Mouse (Mus musculus) ovary, postnatal 10 days (tissue): ENCODE measurements around the gene Dact3.

Experiments used
- DNase-seq: peaks from one replicate; pipeline ENCODE4 v3.0.0; 2022; ENCODE audit warnings: low spot score

Gene Dact3

DNA sequence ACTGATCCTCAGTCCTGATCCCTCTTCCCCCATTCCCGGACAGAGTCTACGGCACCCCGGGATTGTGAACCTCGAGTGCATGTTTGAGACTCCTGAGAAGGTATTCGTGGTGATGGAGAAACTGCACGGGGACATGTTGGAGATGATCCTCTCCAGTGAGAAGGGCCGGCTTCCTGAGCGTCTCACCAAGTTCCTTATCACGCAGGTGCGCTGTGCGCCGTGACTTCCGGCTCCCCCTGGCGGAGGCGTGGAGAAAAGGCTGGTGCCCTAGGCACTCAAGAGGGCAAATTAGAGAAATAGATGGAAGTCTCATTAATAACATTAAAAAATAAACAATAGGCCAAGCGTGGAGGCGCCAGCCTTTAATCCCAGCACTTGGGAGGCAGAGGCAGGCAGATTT lies 16.8 kb upstream of the Dact3 start:
- DNase-seq, result no peak

DNA sequence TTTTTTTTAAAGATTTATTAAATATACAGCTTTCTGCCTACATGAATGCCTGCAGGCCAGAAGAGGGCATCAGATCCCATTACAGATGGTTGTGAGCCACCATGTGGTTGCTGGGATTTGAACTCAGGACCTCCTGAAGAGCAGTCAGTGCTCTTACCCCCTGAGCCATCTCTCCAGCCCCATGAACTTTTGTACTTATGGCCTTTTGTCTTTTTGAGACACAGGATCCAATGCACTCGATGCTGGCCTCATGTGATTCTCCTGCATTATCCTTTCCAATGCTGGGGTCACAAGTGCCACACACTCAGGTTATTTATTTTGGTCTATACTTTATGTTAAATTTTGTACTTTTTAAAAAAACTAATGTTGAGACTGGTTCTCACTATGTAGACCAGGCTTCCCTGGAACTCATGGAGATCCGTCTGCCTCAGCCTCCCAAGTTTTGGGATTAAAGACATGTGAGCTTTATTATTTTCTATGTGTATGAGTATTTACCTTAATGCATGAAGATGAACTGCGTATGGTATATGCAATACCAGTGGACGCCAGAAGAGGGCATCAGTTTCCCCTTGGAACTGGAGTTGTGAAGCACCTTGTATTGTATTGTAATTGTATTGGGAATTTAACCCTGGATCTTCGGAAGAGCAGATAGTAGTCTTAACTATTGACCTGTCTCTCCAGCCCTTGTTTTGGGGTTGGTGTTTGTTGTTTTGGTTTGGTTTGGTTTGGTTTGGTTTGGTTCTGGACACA lies 15.0 kb upstream of the Dact3 start:
- DNase-seq, result no peak

DNA sequence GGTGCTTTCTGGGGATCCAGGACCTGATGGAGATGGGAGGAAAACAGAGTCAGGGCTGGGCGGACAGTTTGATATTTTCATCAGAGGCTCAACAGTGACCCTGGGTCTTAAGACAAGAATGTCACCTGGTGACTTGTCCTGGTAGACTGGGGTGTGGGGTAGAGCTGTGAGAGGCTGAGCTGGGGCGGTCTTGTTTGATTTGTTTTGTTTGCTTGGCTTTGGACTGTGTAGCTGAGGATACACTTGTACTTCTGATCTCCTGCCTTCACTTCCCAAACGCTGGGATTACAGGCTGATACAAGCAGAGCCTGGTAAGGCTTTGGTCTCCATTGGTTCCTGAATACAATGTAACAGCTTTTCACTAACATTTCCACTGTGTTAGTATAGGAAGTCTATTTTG lies 7.6 kb upstream of the Dact3 start:
- DNase-seq, result no peak

DNA sequence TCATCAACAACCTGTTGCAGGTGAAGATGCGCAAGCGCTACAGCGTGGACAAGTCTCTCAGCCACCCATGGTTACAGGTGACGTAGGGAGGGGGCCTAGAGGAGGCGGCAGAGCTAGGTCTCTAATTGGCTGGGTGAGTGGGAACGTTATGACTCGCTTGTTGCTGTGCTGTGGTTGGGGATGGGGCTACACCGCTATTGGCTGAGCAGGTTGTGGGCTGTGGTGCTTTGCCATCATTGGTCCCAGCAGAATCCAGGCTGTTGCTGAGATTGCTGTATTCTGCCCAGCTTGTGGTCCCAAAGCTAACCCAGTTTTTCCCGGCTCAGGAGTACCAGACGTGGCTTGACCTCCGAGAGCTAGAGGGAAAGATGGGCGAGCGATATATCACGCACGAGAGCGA lies 5.6 kb upstream of the Dact3 start:
- DNase-seq, result no peak

DNA sequence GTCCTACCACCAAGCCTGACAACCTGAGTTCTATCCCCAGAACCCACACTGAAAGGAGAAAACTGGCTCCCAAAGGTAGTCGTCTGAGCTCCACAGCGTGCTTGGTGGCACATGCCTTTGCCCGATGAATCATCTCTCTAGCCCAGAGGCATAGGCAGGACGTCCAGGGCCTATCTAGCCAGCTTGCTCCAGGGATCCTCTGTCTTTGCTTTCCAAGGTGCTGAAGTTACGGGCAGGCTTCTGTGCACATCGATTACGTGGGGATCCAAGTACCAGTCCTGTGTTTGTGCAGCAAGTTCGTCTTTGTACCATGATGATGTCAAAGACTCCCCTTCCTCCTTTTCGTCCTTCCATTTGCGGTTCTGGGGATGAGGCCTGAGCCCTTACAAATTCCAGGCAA lies 3.5 kb upstream of the Dact3 start:
- DNase-seq, result no peak

DNA sequence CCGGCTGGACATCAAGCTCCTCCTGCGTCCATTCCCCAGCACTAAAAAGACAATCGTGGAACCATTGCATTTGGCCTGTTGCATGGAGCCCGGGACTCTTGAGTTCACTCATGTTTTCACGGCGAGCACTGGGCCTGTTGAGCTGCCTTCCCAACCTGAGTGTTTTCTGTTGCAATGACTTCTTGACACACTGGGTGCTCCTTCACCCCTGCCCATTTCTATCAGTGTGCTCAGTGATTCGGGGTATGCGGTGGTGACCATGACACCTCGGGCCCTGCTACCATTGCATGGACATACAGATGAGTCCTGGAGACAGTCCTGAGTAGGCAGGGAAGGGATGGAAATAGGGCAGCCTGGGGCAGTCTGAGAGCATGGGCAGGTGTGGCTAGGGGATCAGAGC lies 2.6 kb upstream of the Dact3 start:
- DNase-seq, result no peak

DNA sequence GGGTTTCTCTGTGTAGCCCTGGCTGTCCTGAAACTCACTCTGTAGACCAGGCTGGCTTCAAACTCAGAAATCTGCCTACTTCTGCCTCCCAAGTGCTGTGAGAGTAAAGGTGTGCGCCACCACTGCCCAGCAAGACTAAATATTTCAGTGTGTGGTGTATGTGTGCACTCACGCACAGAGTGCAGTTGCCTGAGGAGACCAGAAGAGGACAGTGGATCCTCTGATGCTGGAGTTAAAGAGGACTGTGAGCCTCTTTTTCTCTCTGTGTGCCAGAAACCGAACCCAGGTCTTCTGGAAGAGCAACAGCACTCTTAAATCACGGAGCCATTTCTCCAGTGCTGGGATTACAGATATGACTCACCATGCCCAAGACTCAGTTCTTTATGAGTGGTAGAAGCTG lies 1.7 kb upstream of the Dact3 start:
- no peak for DNase-seq

DNA sequence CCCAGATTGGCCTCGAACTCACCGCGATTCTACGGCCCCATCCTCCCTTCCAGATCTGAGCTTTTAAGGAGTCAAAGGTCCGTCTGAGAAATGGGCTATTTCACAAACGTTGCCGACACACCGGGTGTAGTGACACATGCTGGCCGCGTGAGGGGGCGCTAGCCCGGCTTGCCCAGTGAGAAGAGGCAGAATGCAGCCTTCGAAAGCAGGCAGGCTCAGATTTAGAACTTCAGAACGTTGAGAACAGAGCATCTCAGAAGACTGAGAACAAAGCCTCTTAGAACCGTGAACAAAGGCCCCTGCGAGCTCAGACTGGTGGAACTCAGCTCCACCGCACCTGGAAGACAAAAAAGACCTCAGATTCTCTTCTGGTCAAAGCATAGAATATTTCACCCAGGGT lies 927 bp upstream of the Dact3 start:
- peak; percentile 62 for DNase-seq

DNA sequence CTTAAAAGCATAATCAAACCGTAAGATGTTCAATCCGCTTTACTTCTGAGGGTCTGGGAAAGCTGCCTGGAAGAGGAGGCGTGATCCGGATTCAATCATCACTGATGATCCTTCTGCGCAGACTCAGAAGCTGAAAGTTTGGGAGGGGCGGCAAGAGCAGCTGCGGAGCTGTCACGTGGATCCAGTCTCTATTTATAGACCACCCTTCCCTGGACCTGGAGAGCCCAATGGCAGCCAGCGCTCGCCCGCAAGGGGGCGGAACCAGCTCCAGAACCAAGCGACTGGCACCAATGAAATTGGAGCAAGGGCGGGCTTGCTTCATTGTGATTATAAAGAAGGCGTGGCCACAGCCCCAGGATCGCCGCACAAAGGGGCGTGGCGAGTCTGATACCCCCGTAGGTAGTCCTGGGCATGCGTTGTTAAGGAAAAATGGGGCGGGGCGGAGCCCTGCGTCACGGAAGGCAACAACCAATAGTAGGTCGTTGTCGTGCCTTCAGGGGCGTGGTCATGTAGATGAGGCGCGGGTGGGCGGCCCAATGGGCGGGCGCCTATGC lies 284 bp upstream of the Dact3 start:
- DNase-seq, result peak; percentile 95

DNA sequence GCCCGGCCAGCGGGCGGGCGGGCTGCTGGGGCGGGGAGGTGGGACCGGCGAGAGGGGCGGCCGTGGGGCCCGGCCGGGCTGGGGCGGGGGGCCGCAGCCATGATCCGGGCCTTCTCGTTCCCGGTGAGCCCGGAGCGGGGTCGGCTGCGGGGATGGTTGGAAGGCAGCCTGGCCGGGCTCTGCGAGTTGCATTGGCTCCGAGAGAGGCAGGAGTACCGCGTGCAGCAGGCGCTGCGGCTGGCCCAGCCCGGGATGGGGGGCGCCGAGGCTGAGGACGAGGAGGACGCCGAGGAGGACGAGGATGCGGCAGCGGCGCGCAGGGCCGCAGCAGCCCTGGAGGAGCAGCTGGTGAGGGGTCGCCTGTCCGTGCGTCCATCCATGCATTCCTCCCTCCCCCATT lies 209 bp downstream of the Dact3 start:
- no peak for DNase-seq

DNA sequence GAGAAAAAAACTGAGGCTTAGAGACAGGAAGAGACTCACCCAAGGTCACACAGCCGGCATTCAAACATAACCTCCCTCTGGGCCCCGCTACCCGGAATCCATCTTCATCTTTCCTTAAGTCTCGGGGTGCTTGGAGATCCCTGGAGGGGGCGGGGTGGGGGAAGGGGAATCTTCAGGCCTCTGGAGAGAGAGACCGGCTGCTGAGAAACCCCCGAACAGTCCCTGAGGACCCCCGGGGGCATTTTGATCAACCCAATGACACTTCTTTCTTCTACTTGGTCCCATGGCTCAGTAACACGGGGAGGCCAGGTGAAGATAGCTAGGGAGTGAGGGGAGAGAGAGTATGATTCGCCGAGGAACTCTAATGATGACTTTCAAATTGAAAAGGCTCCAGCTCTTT lies 889 bp downstream of the Dact3 start:
- no peak for DNase-seq

DNA sequence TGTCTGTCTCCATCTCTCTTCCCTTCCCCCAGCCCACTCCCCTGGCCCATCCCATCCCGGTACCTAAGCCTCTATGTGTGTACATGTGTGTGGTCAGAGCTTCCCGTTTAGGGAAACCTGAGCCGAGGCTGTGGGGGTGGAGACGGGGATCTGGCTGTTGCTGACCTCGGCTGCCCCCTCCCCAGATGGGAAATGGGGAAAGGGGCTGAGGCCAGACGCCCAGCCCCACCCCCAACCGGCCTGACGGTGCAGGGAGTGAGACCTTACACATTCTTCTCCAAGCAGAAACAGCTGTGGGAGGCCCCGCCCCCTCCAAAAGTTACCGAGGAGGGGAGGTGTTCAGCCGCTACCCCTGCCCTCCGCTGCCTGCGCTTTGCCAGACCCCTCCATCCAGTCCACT lies 1.5 kb downstream of the Dact3 start:
- no peak for DNase-seq

DNA sequence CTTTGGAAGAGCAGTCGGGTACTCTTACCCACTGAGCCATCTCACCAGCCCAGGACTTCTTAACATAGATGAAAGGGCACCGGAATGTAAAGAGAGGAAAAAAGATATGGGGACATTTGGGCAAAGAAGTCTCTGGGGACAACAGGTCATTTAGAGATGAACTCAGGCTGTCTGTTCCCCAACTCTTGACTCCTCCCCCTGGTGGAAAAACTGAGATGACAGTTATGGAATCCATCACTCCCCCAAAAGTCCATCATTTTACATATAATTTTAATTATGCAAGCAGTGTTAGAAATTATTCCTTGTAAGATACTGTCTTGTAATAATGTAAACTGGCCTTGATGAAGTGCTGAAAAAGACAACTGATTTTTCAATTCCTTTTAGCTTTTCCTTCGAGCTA lies 2.6 kb downstream of the Dact3 start:
- no peak for DNase-seq

DNA sequence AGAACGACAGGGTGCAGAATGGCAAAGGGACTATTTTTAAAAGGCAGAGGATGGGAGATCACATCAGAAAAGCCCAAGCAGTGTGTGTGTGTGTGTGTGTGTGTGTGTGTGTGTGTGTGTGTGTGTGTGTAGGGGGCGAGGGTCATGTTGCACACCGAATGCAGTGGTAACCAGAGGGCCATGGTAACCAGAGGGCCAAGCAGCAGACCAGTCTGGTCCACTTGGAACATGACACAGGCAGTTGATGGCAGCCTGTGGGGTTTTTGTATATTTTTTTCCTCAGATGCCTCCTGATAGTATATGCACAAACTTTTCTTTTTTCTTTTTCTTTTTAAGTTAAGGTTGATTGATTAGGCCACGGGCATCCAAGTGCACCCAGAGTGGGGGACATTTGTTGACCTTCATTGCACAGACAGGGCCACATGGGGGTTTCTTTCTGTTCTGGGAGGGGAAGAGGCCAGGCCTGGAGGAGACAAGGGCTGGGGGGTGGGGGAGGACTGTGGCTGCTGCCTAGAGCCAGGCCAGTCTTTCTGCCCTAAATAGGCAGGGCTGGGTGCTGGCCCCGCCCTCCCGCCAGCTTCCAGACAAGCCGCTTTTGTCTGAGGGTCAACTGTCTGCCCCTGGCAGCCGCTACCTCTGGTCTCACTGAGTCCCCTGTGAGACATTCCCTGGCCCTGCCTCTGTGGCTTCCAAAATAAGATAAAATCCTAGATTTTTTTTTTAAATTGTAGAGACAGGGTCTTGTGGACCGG lies 4.9 kb downstream of the Dact3 start:
- no peak for DNase-seq

DNA sequence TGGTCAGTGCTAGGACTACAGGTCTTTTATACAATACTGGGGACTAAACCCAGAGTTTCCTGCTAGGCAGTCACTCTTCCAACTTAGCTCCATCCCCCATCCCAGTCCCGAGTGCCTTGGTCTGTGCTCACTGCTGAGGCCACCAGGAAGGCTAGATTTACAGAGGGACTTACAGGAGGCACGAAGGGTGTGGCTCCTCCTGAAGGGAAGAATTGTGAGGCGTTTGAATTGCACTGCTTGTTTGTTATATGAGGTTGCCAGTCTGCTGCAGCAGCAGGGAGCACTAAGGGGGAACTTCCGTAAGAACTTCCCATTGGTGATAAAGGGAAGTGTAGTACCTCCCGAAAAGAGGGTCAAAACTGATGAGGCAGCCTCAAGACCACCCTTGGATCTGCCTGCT lies 5.5 kb downstream of the Dact3 start:
- no peak for DNase-seq

DNA sequence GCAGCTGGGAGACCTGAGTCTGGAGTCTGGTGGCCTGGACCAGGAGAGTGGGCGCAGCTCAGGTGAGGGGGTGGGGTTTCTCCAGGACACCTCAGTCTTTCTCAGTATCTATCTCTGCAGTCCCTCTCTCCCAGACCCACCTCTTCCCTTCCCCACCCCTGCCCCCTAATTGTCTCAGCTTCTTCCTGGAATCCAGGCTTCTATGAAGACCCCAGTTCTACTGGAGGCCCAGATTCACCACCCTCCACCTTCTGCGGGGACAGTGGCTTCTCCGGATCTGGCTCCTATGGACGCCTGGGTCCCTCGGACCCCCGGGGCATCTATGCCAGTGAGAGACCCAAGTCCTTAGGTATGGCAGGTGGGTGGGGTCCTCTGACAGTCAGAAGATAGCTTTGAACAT lies 8.0 kb downstream of the Dact3 start:
- no peak for DNase-seq

DNA sequence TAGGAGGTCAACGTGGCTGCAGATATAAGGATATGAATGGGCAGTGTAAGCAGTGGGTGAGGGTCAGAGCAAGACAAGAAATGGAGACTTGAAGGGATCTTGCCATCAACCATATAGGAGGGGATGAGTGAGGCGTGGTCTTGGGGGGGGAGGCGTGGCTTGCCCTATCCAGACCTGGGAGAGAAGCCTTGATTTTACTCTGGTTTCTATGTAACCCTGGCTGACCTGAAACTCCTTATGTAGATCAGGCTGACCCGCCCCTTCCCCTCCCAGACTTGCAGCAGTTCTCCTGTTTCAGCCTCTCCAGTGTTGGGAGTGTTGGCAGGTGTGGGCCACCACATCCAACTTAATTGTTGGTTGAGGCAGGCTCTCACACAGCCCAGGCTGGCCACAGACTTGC lies 9.2 kb downstream of the Dact3 start:
- no peak for DNase-seq

DNA sequence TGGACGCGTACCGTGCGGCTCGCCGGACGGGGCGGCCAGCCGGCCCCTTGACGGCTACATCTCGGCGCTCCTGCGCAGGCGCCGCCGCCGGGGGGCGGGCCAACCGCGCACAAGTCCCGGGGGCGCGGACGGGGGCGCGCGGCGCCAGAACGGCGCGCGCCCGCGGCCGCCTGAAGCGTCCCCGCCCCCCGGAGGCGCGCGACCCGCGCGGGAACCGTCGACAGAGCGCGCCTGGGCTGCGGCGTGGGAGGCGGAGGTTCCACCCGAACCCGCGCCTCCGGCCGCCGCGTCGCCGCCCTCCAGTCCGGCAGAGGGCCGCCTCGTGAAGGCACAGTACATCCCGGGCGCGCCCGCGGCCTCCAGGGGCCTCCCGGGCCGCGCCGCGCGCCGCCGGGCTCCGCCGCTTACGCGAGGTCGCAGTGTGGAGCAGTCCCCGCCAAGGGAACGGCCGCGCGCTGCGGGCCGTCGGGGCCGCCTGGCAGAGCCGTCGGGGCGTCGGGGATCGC lies 10.2 kb downstream of the Dact3 start:
- no peak for DNase-seq

DNA sequence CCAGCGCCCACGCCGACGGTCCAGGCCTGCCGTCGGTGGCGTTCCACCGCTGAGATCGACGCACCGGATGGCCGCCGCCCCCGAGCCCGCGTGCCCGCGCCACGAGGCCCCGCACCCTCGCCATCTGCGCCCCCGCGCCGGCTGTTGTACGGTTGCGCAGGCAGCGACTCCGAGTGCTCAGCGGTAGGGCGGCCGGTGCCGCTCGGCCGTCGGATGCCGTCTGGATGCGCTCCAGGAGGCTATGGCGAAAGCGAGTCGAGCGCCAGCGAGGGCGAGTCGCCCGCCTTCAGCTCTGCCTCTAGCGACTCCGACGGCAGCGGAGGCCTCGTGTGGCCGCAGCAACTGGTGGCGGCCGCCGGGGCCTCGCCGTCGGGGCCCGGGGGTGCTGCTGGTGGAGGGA lies 10.8 kb downstream of the Dact3 start:
- DNase-seq, result no peak

DNA sequence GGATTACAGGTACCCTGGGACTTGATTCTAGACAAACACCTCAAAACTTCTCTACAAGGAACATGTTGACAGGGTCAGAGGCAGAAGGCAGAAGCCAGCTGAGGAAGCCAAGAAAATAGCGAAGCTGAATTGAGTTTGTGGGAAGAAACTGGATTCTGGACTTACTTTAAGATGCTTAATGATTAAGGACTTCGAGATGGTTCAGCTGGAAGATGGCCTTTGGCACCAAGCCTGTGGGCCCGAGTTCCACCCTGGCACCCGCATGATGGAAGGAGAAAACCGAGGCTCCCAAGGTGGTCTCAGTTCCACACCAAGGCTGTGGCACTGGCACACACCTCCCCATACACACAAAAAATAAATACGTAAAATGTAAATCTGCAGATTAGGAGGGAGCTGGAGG lies 15.4 kb downstream of the Dact3 start:
- no peak for DNase-seq

DNA sequence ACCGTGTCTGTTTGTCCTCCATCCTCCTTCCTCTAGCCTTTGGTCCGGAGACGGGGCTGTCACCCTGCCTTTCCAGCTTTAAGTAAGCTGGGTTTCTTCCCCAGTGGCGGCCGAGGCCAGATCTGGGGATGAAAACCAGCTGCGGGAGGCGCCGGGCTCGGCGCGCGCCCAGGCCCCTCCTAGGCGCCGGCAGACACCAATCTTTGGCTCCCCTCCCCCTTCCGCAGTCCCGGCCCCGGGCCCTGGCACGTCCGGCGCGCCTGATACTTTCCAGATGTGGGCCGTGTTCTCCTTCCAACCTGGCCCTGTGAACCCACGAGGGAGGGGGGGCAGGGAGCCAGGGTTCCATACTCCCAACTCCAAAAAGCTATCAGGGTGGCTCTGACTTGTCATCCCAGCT lies 15.8 kb downstream of the Dact3 start:
- DNase-seq, result peak; percentile 57

DNA sequence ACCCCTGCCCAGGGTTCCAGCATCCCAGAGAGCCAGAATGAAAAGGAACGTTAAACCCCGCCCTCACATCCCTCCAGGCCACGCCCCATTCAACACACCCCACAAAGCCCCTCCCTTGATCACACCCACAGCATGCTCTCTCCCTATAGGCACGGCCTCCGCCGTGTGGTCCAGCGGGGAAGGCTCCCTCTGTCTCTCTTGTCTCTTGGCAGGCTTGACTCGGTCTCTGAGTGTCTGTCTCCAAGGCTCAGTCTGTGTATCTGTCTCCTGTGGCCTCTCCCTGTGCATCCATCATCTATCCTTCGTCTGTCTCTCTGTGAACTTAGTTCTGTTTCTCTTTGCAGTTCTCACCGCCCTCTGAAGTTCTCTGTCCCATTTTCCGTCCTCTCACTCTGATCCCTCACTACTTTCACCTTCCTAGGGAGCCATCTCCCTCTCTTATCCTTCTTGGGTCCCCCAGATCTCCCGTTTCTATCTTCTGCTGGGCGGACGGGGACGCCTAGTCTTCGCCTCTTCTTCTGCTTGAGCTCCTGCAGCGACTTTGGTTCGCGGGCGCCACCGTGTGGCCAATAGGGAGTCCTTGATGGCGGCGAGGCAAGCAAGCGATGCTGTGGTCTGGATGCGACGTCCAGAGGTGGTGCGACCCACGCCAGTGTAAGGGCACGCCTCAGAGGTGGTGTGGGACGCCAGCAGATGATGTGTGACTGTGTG lies 16.7 kb downstream of the Dact3 start, which contains the start of gene Gng8:
Gng8 (plus strand) TSS at position 146 of the 711 bp plus-strand sequence.
- peak; percentile 70 for DNase-seq

DNA sequence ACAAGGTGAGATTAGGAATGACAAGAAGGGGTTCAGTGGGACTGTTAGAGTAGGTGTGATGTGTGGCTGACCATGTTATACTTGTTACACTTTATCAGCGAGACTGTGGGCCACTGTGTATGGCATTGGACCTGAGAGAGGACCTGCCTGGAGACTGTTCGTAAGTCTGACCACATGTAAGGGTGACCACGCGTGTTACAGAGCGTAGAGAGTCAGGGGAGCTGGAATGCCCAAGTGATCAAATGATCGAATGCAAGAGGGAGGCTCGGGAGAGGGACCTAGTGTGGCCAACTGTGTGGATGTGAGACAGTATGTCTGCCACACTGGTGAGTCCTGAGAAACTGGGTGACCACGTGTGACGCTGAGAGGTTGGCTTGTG lies 17.2 kb downstream of the Dact3 start:
- no peak for DNase-seq
